Comparison of ENCODE assay signal across 14 mouse cellular contexts in the genomic region with DNA sequence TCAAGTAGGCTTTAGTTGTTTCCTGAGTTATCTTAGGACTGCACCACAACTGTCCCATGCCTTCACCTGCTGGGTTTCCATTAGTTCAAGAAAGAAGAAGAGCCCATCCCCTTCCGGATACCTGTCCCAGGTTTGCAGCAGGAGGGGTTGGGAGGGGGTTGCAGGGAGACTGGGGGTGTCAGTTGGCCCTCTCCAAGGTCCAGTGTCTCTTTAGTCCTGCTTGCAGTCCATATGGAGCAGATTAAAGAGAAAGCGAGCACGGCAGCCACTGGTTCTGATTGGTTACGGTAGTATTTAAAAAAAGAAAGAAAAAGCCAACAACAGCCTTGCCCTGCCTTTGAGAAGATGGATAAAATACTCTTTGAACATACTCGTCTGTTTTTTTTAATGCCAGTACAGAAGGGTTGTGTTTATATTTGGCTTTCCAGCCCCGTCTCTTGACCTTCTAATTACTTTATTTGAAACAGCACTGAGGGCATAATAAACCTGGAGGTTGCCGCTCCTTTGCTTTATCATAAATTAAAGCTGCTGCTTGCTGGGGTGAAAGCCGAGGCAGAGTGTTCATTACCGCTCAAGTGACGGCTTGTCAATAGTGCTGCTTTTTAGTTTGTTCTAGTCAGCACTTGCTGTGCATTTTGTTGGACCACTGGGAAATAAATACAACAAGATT.
DNase-seq lines count a peak whose midpoint lies in the region; ATAC-seq lines count a peak whose summit lies in the region.
"Had no signal": no experiment of that assay in that cellular context is flagged by ENCODE, and none has a peak within 500 bp of the region (broad histone marks: within the 10 kb centered on the region; RNA-seq: fewer than 3 reads in every experiment).

No protein-coding gene starts in this region.

- H3K27ac ChIP-seq in kidney, embryonic 15.5 days, result no peak overlapping the region
- H3K27ac ChIP-seq in embryonic facial prominence, embryonic 11.5 days (replicated peaks; ENCODE audit: low read depth, low read length), result 0 out of 2 replicates have a peak overlapping the region, but pooled peaks have one; percentile 1
- no peak overlapping the region for H3K27ac ChIP-seq in midbrain, embryonic 14.5 days (replicated peaks; ENCODE audit: low read depth, low read length)
- H3K27ac ChIP-seq: hindbrain, embryonic 14.5 days had no signal

- intact Hi-C loops in heart, postnatal 25 days (cut with DNase I), result no loop called here
- intact Hi-C loops in left cerebral cortex, postnatal 14 days (cut with DNase I), result no loop called here

- no peaks in the 10 kb centered on the region for H3K9me3 ChIP-seq in kidney, embryonic 15.5 days (replicated peaks)
- no peaks in the 10 kb centered on the region for H3K9me3 ChIP-seq in embryonic facial prominence, embryonic 11.5 days (replicated peaks; ENCODE audit: control insufficient read depth, low read length)
- H3K9me3 ChIP-seq in midbrain, embryonic 14.5 days (ENCODE audit: control insufficient read depth, low read length), result no peaks in the 10 kb centered on the region

- WGBS in kidney, embryonic 15.5 days, result 27% methylated on average over 10 of the region's 10 CpGs
- 15% methylated on average over 10 of the region's 10 CpGs for WGBS in embryonic facial prominence, embryonic 11.5 days
- 19% methylated on average over 10 of the region's 10 CpGs for WGBS in midbrain, embryonic 14.5 days

- peaks cover 20% of the 10 kb centered on the region for H3K4me1 ChIP-seq in kidney, embryonic 15.5 days
- H3K4me1 ChIP-seq in embryonic facial prominence, embryonic 11.5 days (ENCODE audit: control insufficient read depth, insufficient read depth, low read length), result 0 out of 2 replicates have a peak, but pooled peaks cover 3% of the 10 kb centered on the region
- peaks cover 25% of the 10 kb centered on the region for H3K4me1 ChIP-seq in midbrain, embryonic 14.5 days (ENCODE audit: control insufficient read depth, insufficient read depth, low read length)

- H3K36me3 ChIP-seq in kidney, embryonic 15.5 days, result no peaks in the 10 kb centered on the region
- H3K36me3 ChIP-seq in embryonic facial prominence, embryonic 11.5 days (replicated peaks; ENCODE audit: control insufficient read depth, insufficient read depth, low read depth, low read length), result no peaks in the 10 kb centered on the region
- no peaks in the 10 kb centered on the region for H3K36me3 ChIP-seq in midbrain, embryonic 14.5 days (ENCODE audit: control insufficient read depth, insufficient read depth, low read length)

- no peak overlapping the region for H3K4me3 ChIP-seq in kidney, embryonic 15.5 days (replicated peaks)
- H3K4me3 ChIP-seq in embryonic facial prominence, embryonic 11.5 days (ENCODE audit: low read depth, low read length), result no peak overlapping the region
- H3K4me3 ChIP-seq in midbrain, embryonic 14.5 days (replicated peaks; ENCODE audit: low read depth, low read length), result no peak overlapping the region

- ATAC-seq in kidney, embryonic 15.5 days (replicated peaks; ENCODE audit: low FRiP score), result no peak
- ATAC-seq in embryonic facial prominence, embryonic 11.5 days (replicated peaks; ENCODE audit: insufficient number of reproducible peaks, low FRiP score, low TSS enrichment, low read depth), result no peak
- ATAC-seq in midbrain, embryonic 14.5 days (ENCODE audit: low FRiP score, low TSS enrichment), result no peak
- ATAC-seq: CD4-positive, CD25-positive, alpha-beta regulatory T cell, adult 4 months; lung, postnatal 0 days had no signal

- no peak for DNase-seq in kidney, postnatal 10 days
- DNase-seq in MN1 (ENCODE audit: low spot score), result peak; percentile 18
- DNase-seq in embryonic facial prominence, embryonic 11.5 days (ENCODE audit: low spot score), result peak; percentile 65
- peak; percentile 51 for DNase-seq in midbrain, embryonic 14.5 days
- no peak for DNase-seq in heart, postnatal 25 days (ENCODE audit: low spot score)
- DNase-seq in left cerebral cortex, postnatal 14 days (ENCODE audit: low spot score in 2 of 2), result no peak
- DNase-seq: cerebellum, postnatal 10 days; gastrocnemius, postnatal 36 days; kidney, postnatal 25 days; retina, postnatal 1 day had no signal

- H3K27me3 ChIP-seq in kidney, embryonic 15.5 days, result no peaks in the 10 kb centered on the region
- no peaks in the 10 kb centered on the region for H3K27me3 ChIP-seq in embryonic facial prominence, embryonic 11.5 days (ENCODE audit: control insufficient read depth, insufficient read depth, low read length)
- H3K27me3 ChIP-seq in midbrain, embryonic 14.5 days (ENCODE audit: control insufficient read depth, insufficient read depth, low read length), result no peaks in the 10 kb centered on the region

- no peak overlapping the region for H3K9ac ChIP-seq in kidney, embryonic 15.5 days
- H3K9ac ChIP-seq in embryonic facial prominence, embryonic 11.5 days (replicated peaks; ENCODE audit: low read length), result no peak overlapping the region
- H3K9ac ChIP-seq in midbrain, embryonic 14.5 days (replicated peaks; ENCODE audit: low read length), result no peak overlapping the region
- H3K9ac ChIP-seq: hindbrain, embryonic 14.5 days had no signal

- peak overlapping the region; percentile 3; the same call in 1 of the 2 replicates for H3K4me2 ChIP-seq in kidney, embryonic 15.5 days
- H3K4me2 ChIP-seq in embryonic facial prominence, embryonic 11.5 days (ENCODE audit: low read depth, low read length), result no peak overlapping the region
- H3K4me2 ChIP-seq in midbrain, embryonic 14.5 days (ENCODE audit: low read length), result peak overlapping the region; percentile 29

Comparison
In these comparisons a context has a peak if more than half of its experiments do, and no peak if none do; other contexts are left out.
1. DNase-seq: peak in MN1 (single experiment), embryonic facial prominence, embryonic 11.5 days (single experiment) and midbrain, embryonic 14.5 days (single experiment); none in kidney, postnatal 10 days (single experiment), heart, postnatal 25 days (single experiment) and left cerebral cortex, postnatal 14 days (0 of 2).